Mouse (Mus musculus): Measurements from ENCODE around the gene Chst8. TPM values are rescaled to one million over a fixed set of nuclear protein-coding genes. Genes with fewer than 3 reads are reported as not detected.

Gene Chst8
- polyA plus RNA-seq, 1 experiment from 2014 or later, result 4.2 TPM

- WGBS, result 40% methylated on average over 6 of the region's 6 CpGs
- Histone ChIP-seq H3K4me3 (replicated peaks) (no peak overlapping the region), H3K27ac (replicated peaks) (no peak overlapping the region), H3K36me3 (no peaks in the 10 kb centered on the region), H3K9me3 (replicated peaks) (no peaks in the 10 kb centered on the region), H3K4me2 (replicated peaks) (no peak overlapping the region), H3K4me1 (no peaks in the 10 kb centered on the region), H3K9ac (no peak overlapping the region), H3K27me3 (no peaks in the 10 kb centered on the region)
- ATAC-seq (ENCODE audit: insufficient number of reproducible peaks, low FRiP score, low TSS enrichment, low read depth), result no peak
Measured at GRCm38 (mm10) chr7:34728931-34729330, 83.6 kb downstream of the Chst8 start.

GRCm38 (mm10) chr7:34725206-34725605 is 87.3 kb downstream of the Chst8 start:
- Histone ChIP-seq H3K4me1 (0 out of 2 replicates have a peak, but pooled peaks cover 8% of the 10 kb centered on the region), H3K27me3 (no peaks in the 10 kb centered on the region), H3K27ac (replicated peaks) (no peak overlapping the region), H3K4me3 (replicated peaks) (no peak overlapping the region), H3K9me3 (replicated peaks) (no peaks in the 10 kb centered on the region), H3K4me2 (replicated peaks) (no peak overlapping the region), H3K36me3 (no peaks in the 10 kb centered on the region), H3K9ac (no peak overlapping the region)
- no peak for ATAC-seq (ENCODE audit: insufficient number of reproducible peaks, low FRiP score, low TSS enrichment, low read depth)
- 62% methylated on average over 4 of the region's 4 CpGs for WGBS

GRCm38 (mm10) chr7:34722551-34723230 is 89.8 kb downstream of the Chst8 start:
- Histone ChIP-seq H3K36me3 (no peaks in the 10 kb centered on the region), H3K9me3 (replicated peaks) (no peaks in the 10 kb centered on the region), H3K9ac (no peak overlapping the region), H3K27ac (replicated peaks) (no peak overlapping the region), H3K4me2 (replicated peaks) (no peak overlapping the region), H3K4me1 (peaks cover 11% of the 10 kb centered on the region), H3K27me3 (peaks cover 7% of the 10 kb centered on the region), H3K4me3 (replicated peaks) (no peak overlapping the region)
- ATAC-seq (ENCODE audit: insufficient number of reproducible peaks, low FRiP score, low TSS enrichment, low read depth), result no peak
- WGBS, result 53% methylated on average over 11 of the region's 11 CpGs

GRCm38 (mm10) chr7:34722151-34722550 is 90.4 kb downstream of the Chst8 start:
- Histone ChIP-seq H3K27me3 (peaks cover 13% of the 10 kb centered on the region), H3K9me3 (replicated peaks) (no peaks in the 10 kb centered on the region), H3K4me3 (replicated peaks) (no peak overlapping the region), H3K36me3 (no peaks in the 10 kb centered on the region), H3K4me2 (replicated peaks) (no peak overlapping the region), H3K27ac (replicated peaks) (no peak overlapping the region), H3K9ac (no peak overlapping the region), H3K4me1 (peaks cover 16% of the 10 kb centered on the region)
- ATAC-seq (ENCODE audit: insufficient number of reproducible peaks, low FRiP score, low TSS enrichment, low read depth), result no peak
- WGBS, result 40% methylated on average over 8 of the region's 8 CpGs

GRCm38 (mm10) chr7:34721650-34722048 is 90.9 kb downstream of the Chst8 start:
- Histone ChIP-seq H3K9me3 (replicated peaks) (no peaks in the 10 kb centered on the region), H3K4me2 (replicated peaks) (no peak overlapping the region), H3K36me3 (no peaks in the 10 kb centered on the region), H3K27ac (replicated peaks) (no peak overlapping the region), H3K4me1 (peaks cover 21% of the 10 kb centered on the region), H3K4me3 (replicated peaks) (no peak overlapping the region), H3K27me3 (peaks cover 18% of the 10 kb centered on the region), H3K9ac (no peak overlapping the region)
- ATAC-seq (ENCODE audit: insufficient number of reproducible peaks, low FRiP score, low TSS enrichment, low read depth), result no peak
- WGBS, result 18% methylated on average over 5 of the region's 5 CpGs

GRCm38 (mm10) chr7:34720882-34721649 is 91.4 kb downstream of the Chst8 start:
- whole genome bisulfite sequencing, result 46% methylated on average over 5 of the region's 5 CpGs
- H3K27me3 ChIP-seq, result peaks cover 18% of the 10 kb centered on the region
- H3K9me3 ChIP-seq (replicated peaks), result no peaks in the 10 kb centered on the region
- peaks cover 22% of the 10 kb centered on the region for H3K4me1 ChIP-seq
- ATAC-seq (ENCODE audit: insufficient number of reproducible peaks, low FRiP score, low TSS enrichment, low read depth), result no peak
- H3K4me2 ChIP-seq (replicated peaks), result no peak overlapping the region
- no peak overlapping the region for H3K4me3 ChIP-seq (replicated peaks)
- no peak overlapping the region for H3K9ac ChIP-seq
- H3K36me3 ChIP-seq, result no peaks in the 10 kb centered on the region
- no peak overlapping the region for H3K27ac ChIP-seq (replicated peaks)

GRCm38 (mm10) chr7:34719599-34719998 is 92.9 kb downstream of the Chst8 start:
- H3K4me2 ChIP-seq (replicated peaks), result no peak overlapping the region
- 37% methylated on average over 5 of the region's 5 CpGs for WGBS
- ATAC-seq (ENCODE audit: insufficient number of reproducible peaks, low FRiP score, low TSS enrichment, low read depth), result no peak
- no peak overlapping the region for H3K9ac ChIP-seq
- no peaks in the 10 kb centered on the region for H3K36me3 ChIP-seq
- H3K9me3 ChIP-seq (replicated peaks), result no peaks in the 10 kb centered on the region
- H3K27me3 ChIP-seq, result peaks cover 18% of the 10 kb centered on the region
- H3K27ac ChIP-seq (replicated peaks), result no peak overlapping the region
- no peak overlapping the region for H3K4me3 ChIP-seq (replicated peaks)
- peaks cover 34% of the 10 kb centered on the region for H3K4me1 ChIP-seq

- Histone ChIP-seq H3K9ac (no peak overlapping the region), H3K4me2 (replicated peaks) (no peak overlapping the region), H3K4me3 (replicated peaks) (no peak overlapping the region), H3K27me3 (peaks cover 18% of the 10 kb centered on the region), H3K27ac (replicated peaks) (no peak overlapping the region), H3K4me1 (peaks cover 38% of the 10 kb centered on the region), H3K9me3 (replicated peaks) (no peaks in the 10 kb centered on the region), H3K36me3 (no peaks in the 10 kb centered on the region)
- no peak for ATAC-seq (ENCODE audit: insufficient number of reproducible peaks, low FRiP score, low TSS enrichment, low read depth)
- WGBS, result 48% methylated on average over 9 of the region's 9 CpGs
Measured at GRCm38 (mm10) chr7:34718651-34719050, 93.9 kb downstream of the Chst8 start.

GRCm38 (mm10) chr7:34717161-34717810 is 95.2 kb downstream of the Chst8 start:
- no peaks in the 10 kb centered on the region for H3K9me3 ChIP-seq (replicated peaks)
- no peak overlapping the region for H3K4me3 ChIP-seq (replicated peaks)
- no peak overlapping the region for H3K27ac ChIP-seq (replicated peaks)
- H3K4me2 ChIP-seq (replicated peaks), result no peak overlapping the region
- H3K27me3 ChIP-seq, result peaks cover 18% of the 10 kb centered on the region
- peaks cover 38% of the 10 kb centered on the region for H3K4me1 ChIP-seq
- no peak overlapping the region for H3K9ac ChIP-seq
- WGBS, result 8% methylated on average over 11 of the region's 11 CpGs
- no peak for ATAC-seq (ENCODE audit: insufficient number of reproducible peaks, low FRiP score, low TSS enrichment, low read depth)
- no peaks in the 10 kb centered on the region for H3K36me3 ChIP-seq

- Histone ChIP-seq H3K4me3 (replicated peaks) (no peak overlapping the region), H3K4me1 (peaks cover 30% of the 10 kb centered on the region), H3K9me3 (replicated peaks) (no peaks in the 10 kb centered on the region), H3K27ac (replicated peaks) (0 out of 2 replicates have a peak overlapping the region, but pooled peaks have one; percentile 55), H3K9ac (no peak overlapping the region), H3K36me3 (no peaks in the 10 kb centered on the region), H3K27me3 (peaks cover 22% of the 10 kb centered on the region), H3K4me2 (replicated peaks) (no peak overlapping the region)
- ATAC-seq (ENCODE audit: insufficient number of reproducible peaks, low FRiP score, low TSS enrichment, low read depth), result 0 out of 2 replicates have a peak, but pooled peaks have one; percentile 29
- 31% methylated on average over 11 of the region's 11 CpGs for WGBS
Measured at GRCm38 (mm10) chr7:34714848-34715460, 97.6 kb downstream of the Chst8 start.

- Histone ChIP-seq H3K36me3 (no peaks in the 10 kb centered on the region), H3K9me3 (replicated peaks) (no peaks in the 10 kb centered on the region), H3K27ac (replicated peaks) (no peak overlapping the region), H3K4me2 (replicated peaks) (no peak overlapping the region), H3K4me1 (0 out of 2 replicates have a peak, but pooled peaks cover 7% of the 10 kb centered on the region), H3K27me3 (peaks cover 3% of the 10 kb centered on the region; the same call in 1 of the 2 replicates), H3K9ac (no peak overlapping the region), H3K4me3 (replicated peaks) (no peak overlapping the region)
- no peak for ATAC-seq (ENCODE audit: insufficient number of reproducible peaks, low FRiP score, low TSS enrichment, low read depth)
- 56% methylated on average over 4 of the region's 4 CpGs for WGBS
Measured at GRCm38 (mm10) chr7:34709111-34709510, 103.4 kb downstream of the Chst8 start.

All from embryonic facial prominence, embryonic 15.5 days (tissue).